Mouse (Mus musculus) hindbrain, embryonic 13.5 days (tissue): ENCODE data around the gene Sart1. TPM values are rescaled to one million over a fixed set of nuclear protein-coding genes. Genes with fewer than 3 reads are reported as not detected.

Experiments
- ATAC-seq: fragments of 200-750 bp; cut with Nextera tagmentation; 2 replicates; pipeline ENCODE4 v1.8.0; 2017; ENCODE audit warnings: moderate TSS enrichment; ENCODE audit not compliant: low FRiP score
- H3K27ac ChIP-seq: fragments of 300-500 bp; sonication (generic); 2 replicates; pipeline ENCODE4 v1.5.1; 2015; ENCODE audit warnings: inconsistent platforms, mild to moderate bottlenecking, moderate library complexity
- H3K27me3 ChIP-seq: fragments of 300-500 bp; sonication (generic); 2 replicates; pipeline ENCODE4 v1.6.1; 2015; ENCODE audit warnings: mild to moderate bottlenecking, inconsistent platforms
- H3K36me3 ChIP-seq: fragments of 300-500 bp; sonication (generic); 2 replicates; pipeline ENCODE4 v1.6.1; 2015; ENCODE audit warnings: mild to moderate bottlenecking, inconsistent platforms
- H3K4me1 ChIP-seq: fragments of 300-500 bp; sonication (generic); replicated peaks from 2 replicates; pipeline ENCODE4 v1.6.1; 2015; ENCODE audit warnings: inconsistent platforms
- H3K4me2 ChIP-seq: fragments of 300-500 bp; sonication (generic); 2 replicates; pipeline ENCODE4 v1.6.1; 2015; ENCODE audit warnings: inconsistent platforms, mild to moderate bottlenecking, moderate library complexity
- H3K4me3 ChIP-seq: fragments of 300-500 bp; sonication (generic); 2 replicates; pipeline ENCODE4 v1.5.1; 2015; ENCODE audit warnings: mild to moderate bottlenecking, inconsistent platforms
- H3K9ac ChIP-seq: fragments of 300-500 bp; sonication (generic); 2 replicates; pipeline ENCODE4 v1.6.1; 2015; ENCODE audit warnings: mild to moderate bottlenecking, inconsistent platforms
- H3K9me3 ChIP-seq: fragments of 300-500 bp; sonication (generic); 2 replicates; pipeline ENCODE4 v1.6.1; 2016; ENCODE audit warnings: inconsistent platforms
- WGBS: fragments of 180-500 bp; shearing (Covaris S2); methylation state at CpG from one replicate; pipeline ENCODE4 v1.1.7; 2015; 5-methylcytosine and 5-hydroxymethylcytosine counted together
- polyA plus RNA-seq: library from polyadenylated mRNA; unstranded; fragments of >200 nt; fragmentation: Nextera tagmentation; extraction: Ambion mirVana; gene quantifications from 2 replicates; pipeline ENCODE4 v1.2.1, GENCODE M21; 2015

Gene Sart1
- polyA plus RNA-seq, 1 experiment from 2014 or later = 72.1 TPM

GRCm38 (mm10) chr19:5424782-5425741 lies 36.6 kb upstream of the Sart1 start, which contains the start of the genes Drap1 and AI837181:
TSS of gene Drap1 (minus strand) at chr19:5424979.
TSS of gene AI837181 (plus strand) at chr19:5425144.
- WGBS = under 1% methylated on average over 72 of the region's 87 CpGs
- peak; percentile 90 for ATAC-seq
- peaks cover 43% of the 10 kb centered on the region for H3K36me3 ChIP-seq
- no peaks in the 10 kb centered on the region for H3K27me3 ChIP-seq
- peak within 1 kb of the TSS; percentile 82 for H3K4me3 ChIP-seq
- peak within 1 kb of the TSS; percentile 94 for H3K9ac ChIP-seq
- peaks cover 55% of the 10 kb centered on the region for H3K4me1 ChIP-seq
- peak within 1 kb of the TSS; percentile 88 for H3K4me2 ChIP-seq
- H3K9me3 ChIP-seq = no peaks in the 10 kb centered on the region
- peak within 1 kb of the TSS; percentile 93 for H3K27ac ChIP-seq

DNA sequence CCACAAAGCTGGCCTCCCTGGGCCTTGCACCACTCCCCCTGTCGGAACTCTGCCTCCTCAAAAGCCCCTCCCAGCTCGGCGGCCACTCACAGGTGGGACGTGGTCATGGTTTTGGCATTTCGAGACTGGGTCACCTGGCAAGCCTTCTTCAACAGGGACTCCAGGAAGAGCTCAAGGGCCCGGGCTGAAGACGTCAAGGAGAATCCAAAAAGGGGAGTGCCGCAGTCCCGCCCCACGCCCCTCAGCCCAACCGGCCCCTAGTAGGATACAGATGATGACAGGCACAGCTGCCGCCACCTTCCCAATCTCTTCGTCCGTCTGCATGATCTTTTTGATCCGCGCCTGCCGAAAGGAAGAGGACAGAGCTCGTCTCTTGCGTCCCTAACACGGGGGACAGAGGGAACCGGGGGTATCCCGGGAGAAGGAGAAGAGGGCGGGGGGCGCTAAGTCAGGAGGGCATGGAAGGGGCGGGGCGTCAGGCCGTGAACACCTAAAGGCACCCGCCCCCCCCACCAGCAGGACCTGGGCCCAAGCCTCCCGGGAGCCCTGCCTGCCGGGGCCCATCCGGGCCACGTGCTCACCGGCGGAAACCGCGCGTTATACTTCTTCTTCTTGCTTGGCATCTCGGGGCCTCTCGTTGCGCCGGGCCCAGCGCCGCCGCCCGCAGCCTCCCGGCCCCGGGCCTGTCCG lies 35.7 kb upstream of the Sart1 start:
- Histone ChIP-seq H3K4me1 (peaks cover 55% of the 10 kb centered on the region), H3K9me3 (no peaks in the 10 kb centered on the region), H3K27me3 (no peaks in the 10 kb centered on the region), H3K4me3 (peak overlapping the region; percentile 82), H3K4me2 (peak overlapping the region; percentile 83), H3K9ac (peak overlapping the region; percentile 83), H3K36me3 (peaks cover 51% of the 10 kb centered on the region), H3K27ac (peak overlapping the region; percentile 92)
- WGBS = 1% methylated on average over 39 of the region's 48 CpGs
- peak; percentile 26 for ATAC-seq

- Histone ChIP-seq H3K4me1 (peaks cover 55% of the 10 kb centered on the region), H3K9ac (peak overlapping the region; percentile 83), H3K36me3 (peaks cover 47% of the 10 kb centered on the region), H3K27me3 (no peaks in the 10 kb centered on the region), H3K4me3 (peak overlapping the region; percentile 82), H3K27ac (peak overlapping the region; percentile 92; the same call in 1 of the 2 replicates), H3K4me2 (peak overlapping the region; percentile 83), H3K9me3 (no peaks in the 10 kb centered on the region)
- 66% methylated on average over 12 of the region's 12 CpGs for WGBS
- no peak for ATAC-seq
Observed at GRCm38 (mm10) chr19:5423561-5423960, 35.1 kb upstream of the Sart1 start.

GRCm38 (mm10) chr19:5422895-5423443 lies 34.5 kb upstream of the Sart1 start:
- Histone ChIP-seq H3K9ac (peak overlapping the region; percentile 83), H3K9me3 (no peaks in the 10 kb centered on the region), H3K4me3 (peak overlapping the region; percentile 82), H3K27ac (no peak overlapping the region), H3K27me3 (no peaks in the 10 kb centered on the region), H3K4me2 (peak overlapping the region; percentile 83), H3K4me1 (peaks cover 54% of the 10 kb centered on the region), H3K36me3 (peaks cover 51% of the 10 kb centered on the region)
- 67% methylated on average over 9 of the region's 9 CpGs for WGBS
- ATAC-seq = no peak

DNA sequence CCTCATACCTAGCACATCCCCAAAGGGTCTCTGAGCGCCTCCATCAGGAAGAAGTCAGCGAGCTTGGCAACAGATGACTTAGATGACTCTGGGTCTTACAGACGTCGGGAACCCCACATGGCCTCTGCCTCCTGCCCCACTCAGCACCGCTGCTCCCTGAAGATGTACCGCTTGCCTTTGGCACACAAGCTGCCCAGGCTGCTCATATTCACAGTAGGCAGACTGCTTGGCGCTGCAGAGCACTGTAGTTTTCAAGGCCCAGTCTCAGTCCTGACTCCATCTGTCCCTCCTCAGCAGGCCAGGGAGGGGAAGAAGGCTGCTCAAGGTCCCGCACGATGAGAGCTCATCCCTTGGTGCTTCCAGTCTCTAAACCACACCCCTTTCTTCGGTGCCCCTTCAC lies 33.8 kb upstream of the Sart1 start:
- Histone ChIP-seq H3K9ac (peak overlapping the region; percentile 83), H3K4me2 (no peak overlapping the region), H3K27me3 (no peaks in the 10 kb centered on the region), H3K9me3 (no peaks in the 10 kb centered on the region), H3K27ac (no peak overlapping the region), H3K4me1 (peaks cover 49% of the 10 kb centered on the region), H3K36me3 (peaks cover 55% of the 10 kb centered on the region), H3K4me3 (no peak overlapping the region)
- 90% methylated on average over 10 of the region's 10 CpGs for WGBS
- ATAC-seq = no peak

GRCm38 (mm10) chr19:5421784-5422183 lies 33.3 kb upstream of the Sart1 start:
- H3K4me2 ChIP-seq = no peak overlapping the region
- 90% methylated on average over 5 of the region's 5 CpGs for WGBS
- no peak overlapping the region for H3K27ac ChIP-seq
- no peak for ATAC-seq
- H3K27me3 ChIP-seq = no peaks in the 10 kb centered on the region
- H3K4me3 ChIP-seq = no peak overlapping the region
- peaks cover 44% of the 10 kb centered on the region for H3K4me1 ChIP-seq
- peaks cover 53% of the 10 kb centered on the region for H3K36me3 ChIP-seq
- no peaks in the 10 kb centered on the region for H3K9me3 ChIP-seq
- H3K9ac ChIP-seq = no peak overlapping the region

DNA sequence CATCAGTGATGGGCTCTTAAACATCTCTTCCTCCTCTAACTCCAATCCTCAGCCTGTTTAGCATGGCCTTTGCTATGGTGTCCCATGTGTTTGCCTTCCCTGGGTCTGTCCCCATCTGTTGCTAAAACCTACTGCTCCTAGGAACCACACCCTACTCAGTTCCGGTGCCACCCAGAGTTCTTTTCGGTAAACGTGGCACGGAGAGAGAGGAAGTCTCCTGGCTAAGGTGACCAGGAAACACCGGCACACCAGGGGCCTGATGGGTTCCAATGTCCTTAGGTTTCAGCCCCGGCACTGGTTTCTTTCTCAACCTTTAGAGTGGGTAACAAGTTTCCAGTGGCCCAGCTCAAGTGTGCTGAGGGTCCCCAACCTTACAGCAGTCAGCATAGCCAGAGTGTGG lies 32.1 kb upstream of the Sart1 start:
- H3K4me1 ChIP-seq = peaks cover 32% of the 10 kb centered on the region
- no peak overlapping the region for H3K4me2 ChIP-seq
- no peaks in the 10 kb centered on the region for H3K9me3 ChIP-seq
- no peak for ATAC-seq
- no peak overlapping the region for H3K4me3 ChIP-seq
- no peak overlapping the region for H3K9ac ChIP-seq
- H3K27ac ChIP-seq = no peak overlapping the region
- H3K36me3 ChIP-seq = peaks cover 44% of the 10 kb centered on the region
- no peaks in the 10 kb centered on the region for H3K27me3 ChIP-seq
- WGBS = 95% methylated on average over 6 of the region's 6 CpGs

- Histone ChIP-seq H3K27me3 (no peaks in the 10 kb centered on the region), H3K4me2 (no peak overlapping the region), H3K4me3 (no peak overlapping the region), H3K9ac (no peak overlapping the region), H3K9me3 (no peaks in the 10 kb centered on the region), H3K36me3 (peaks cover 44% of the 10 kb centered on the region), H3K27ac (no peak overlapping the region), H3K4me1 (peaks cover 32% of the 10 kb centered on the region)
- no peak for ATAC-seq
- WGBS = 93% methylated on average over 9 of the region's 9 CpGs
Observed at GRCm38 (mm10) chr19:5419630-5420029, 31.1 kb upstream of the Sart1 start.

GRCm38 (mm10) chr19:5418750-5419466 lies 30.4 kb upstream of the Sart1 start:
- Histone ChIP-seq H3K27me3 (no peaks in the 10 kb centered on the region), H3K4me2 (no peak overlapping the region), H3K4me3 (no peak overlapping the region), H3K27ac (no peak overlapping the region), H3K9ac (no peak overlapping the region), H3K9me3 (no peaks in the 10 kb centered on the region), H3K4me1 (peaks cover 29% of the 10 kb centered on the region), H3K36me3 (peaks cover 44% of the 10 kb centered on the region)
- no peak for ATAC-seq
- WGBS = 94% methylated on average over 8 of the region's 8 CpGs

DNA sequence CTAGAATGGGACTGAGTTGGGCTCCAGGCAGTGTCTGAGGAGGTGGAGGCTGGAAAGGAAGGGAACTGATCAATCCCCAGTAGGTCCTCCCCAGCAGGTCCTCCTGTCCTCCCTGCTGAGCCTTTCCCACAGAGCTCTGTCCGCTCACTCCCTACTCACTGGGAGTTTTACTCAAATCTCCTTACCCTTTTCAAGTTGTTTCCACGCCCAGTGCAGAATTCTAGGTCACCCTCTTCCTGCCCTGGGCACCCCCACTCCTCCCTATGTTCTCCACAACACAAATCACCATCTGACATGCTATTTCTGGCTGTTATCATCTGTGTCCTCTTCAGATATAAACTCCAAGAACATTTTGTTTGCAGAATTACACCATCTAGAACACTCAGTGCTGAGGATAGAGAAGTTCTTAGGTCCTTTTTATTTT lies 26.0 kb upstream of the Sart1 start:
- Histone ChIP-seq H3K4me1 (no peaks in the 10 kb centered on the region), H3K27me3 (no peaks in the 10 kb centered on the region), H3K9ac (no peak overlapping the region), H3K27ac (no peak overlapping the region), H3K9me3 (no peaks in the 10 kb centered on the region), H3K4me2 (no peak overlapping the region), H3K36me3 (peaks cover 13% of the 10 kb centered on the region), H3K4me3 (no peak overlapping the region)
- no peak for ATAC-seq
- 69% methylated on average over 2 of the region's 2 CpGs for WGBS

GRCm38 (mm10) chr19:5413840-5414239 lies 25.3 kb upstream of the Sart1 start:
- Histone ChIP-seq H3K4me1 (no peaks in the 10 kb centered on the region), H3K36me3 (peaks cover 11% of the 10 kb centered on the region; the same call in 1 of the 2 replicates), H3K9ac (no peak overlapping the region), H3K4me2 (no peak overlapping the region), H3K9me3 (no peaks in the 10 kb centered on the region), H3K4me3 (no peak overlapping the region), H3K27ac (no peak overlapping the region), H3K27me3 (no peaks in the 10 kb centered on the region)
- 72% methylated on average over 4 of the region's 4 CpGs for WGBS
- ATAC-seq = no peak

DNA sequence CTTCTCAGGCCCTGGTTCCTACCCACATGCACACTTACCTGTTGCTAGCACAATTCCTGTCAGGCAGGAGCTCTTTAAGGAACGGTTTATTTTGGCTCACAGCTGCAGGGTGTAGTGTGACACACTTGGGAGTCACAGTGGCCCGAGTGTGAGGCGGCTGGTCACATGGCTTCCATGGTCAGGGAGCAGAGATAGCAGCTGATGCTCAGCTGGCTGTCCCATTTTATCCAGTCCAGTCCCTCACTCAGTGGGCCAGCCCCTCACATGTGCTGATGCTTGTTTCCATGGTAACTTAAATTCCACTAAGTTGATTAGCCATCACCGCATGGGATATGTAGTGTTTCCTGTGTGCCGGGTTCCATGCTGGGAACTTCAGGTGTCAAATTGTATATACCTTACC lies 23.5 kb upstream of the Sart1 start:
- no peaks in the 10 kb centered on the region for H3K36me3 ChIP-seq
- WGBS = 72% methylated on average over 5 of the region's 5 CpGs
- no peak overlapping the region for H3K27ac ChIP-seq
- H3K4me1 ChIP-seq = peaks cover 14% of the 10 kb centered on the region
- H3K4me3 ChIP-seq = no peak overlapping the region
- ATAC-seq = no peak
- no peak overlapping the region for H3K4me2 ChIP-seq
- H3K9ac ChIP-seq = no peak overlapping the region
- H3K27me3 ChIP-seq = no peaks in the 10 kb centered on the region
- no peaks in the 10 kb centered on the region for H3K9me3 ChIP-seq
